Mouse (Mus musculus): ENCODE measurements around the gene Zyg11a.

Gene Zyg11a

GRCm38 (mm10) chr4:108217332-108218179 lies at the start of gene Zyg11a:
Gene Zyg11a (minus strand): TSS chr4:108218048.
- no peaks in the 10 kb centered on the region; the same call in 1 of the 2 replicates for H3K27me3 ChIP-seq (ENCODE audit: control insufficient read depth, insufficient read depth, low read length, poor library complexity, severe bottlenecking)
- DNase-seq (ENCODE audit: low read depth, low spot score) = peak; percentile 52
- H3K36me3 ChIP-seq (ENCODE audit: control insufficient read depth, insufficient read depth, low read length, poor library complexity, severe bottlenecking) = no peaks in the 10 kb centered on the region

DNA sequence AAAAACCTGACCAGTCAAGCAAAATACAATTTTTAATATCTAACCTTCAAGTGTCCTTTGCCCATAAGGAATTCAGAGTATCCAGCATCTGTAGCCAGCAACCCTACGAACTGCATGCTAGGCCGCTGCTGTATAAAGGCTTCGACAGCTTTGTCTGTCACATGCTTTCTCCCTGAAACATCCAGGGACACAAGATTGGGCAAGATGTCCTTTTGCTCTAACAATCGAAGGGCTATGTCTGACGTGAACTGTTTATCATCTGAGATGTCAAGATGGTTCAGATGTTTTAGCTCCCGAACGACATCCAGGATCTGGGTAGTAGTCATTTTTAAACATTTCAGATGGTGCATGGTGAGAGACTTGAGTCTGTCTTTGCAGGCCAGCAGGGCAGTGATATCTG lies 47.9 kb upstream of the Zyg11a start:
- no peaks in the 10 kb centered on the region for H3K27me3 ChIP-seq (ENCODE audit: control insufficient read depth, insufficient read depth, low read length, poor library complexity, severe bottlenecking)
- DNase-seq (ENCODE audit: low read depth, low spot score) = no peak
- peaks cover 3% of the 10 kb centered on the region; the same call in 1 of the 2 replicates for H3K36me3 ChIP-seq (ENCODE audit: control insufficient read depth, insufficient read depth, low read length, poor library complexity, severe bottlenecking)

- DNase-seq (ENCODE audit: low read depth, low spot score) = peak; percentile 29
- Histone ChIP-seq H3K36me3 (ENCODE audit: control insufficient read depth, insufficient read depth, low read length, poor library complexity, severe bottlenecking) (peaks cover 6% of the 10 kb centered on the region), H3K27me3 (ENCODE audit: control insufficient read depth, insufficient read depth, low read length, poor library complexity, severe bottlenecking) (no peaks in the 10 kb centered on the region)
Measured at GRCm38 (mm10) chr4:108253317-108253716, 35.5 kb upstream of the Zyg11a start.

DNA sequence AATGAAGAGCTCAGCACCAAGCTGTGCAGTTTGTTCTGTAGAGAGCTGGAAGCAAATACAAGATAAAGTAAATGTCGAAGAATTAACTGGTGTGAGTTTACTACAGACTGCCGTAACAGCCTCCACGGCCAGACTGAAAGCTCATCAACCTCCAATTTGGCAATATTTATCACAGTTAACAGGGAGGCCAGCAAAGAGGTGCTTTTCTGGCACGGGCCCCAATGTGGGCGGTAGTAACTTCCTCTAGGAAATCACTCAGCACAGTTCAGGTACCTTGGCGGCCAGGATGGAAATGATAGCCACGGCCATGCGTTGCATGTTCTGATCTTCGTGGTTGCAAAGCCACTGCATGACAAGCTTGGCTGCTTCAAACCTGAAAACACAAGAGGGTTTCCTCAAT lies 32.7 kb upstream of the Zyg11a start:
- Histone ChIP-seq H3K27me3 (ENCODE audit: control insufficient read depth, insufficient read depth, low read length, poor library complexity, severe bottlenecking) (no peaks in the 10 kb centered on the region), H3K36me3 (ENCODE audit: control insufficient read depth, insufficient read depth, low read length, poor library complexity, severe bottlenecking) (peaks cover 3% of the 10 kb centered on the region; the same call in 1 of the 2 replicates)
- DNase-seq (ENCODE audit: low read depth, low spot score) = no peak

DNA sequence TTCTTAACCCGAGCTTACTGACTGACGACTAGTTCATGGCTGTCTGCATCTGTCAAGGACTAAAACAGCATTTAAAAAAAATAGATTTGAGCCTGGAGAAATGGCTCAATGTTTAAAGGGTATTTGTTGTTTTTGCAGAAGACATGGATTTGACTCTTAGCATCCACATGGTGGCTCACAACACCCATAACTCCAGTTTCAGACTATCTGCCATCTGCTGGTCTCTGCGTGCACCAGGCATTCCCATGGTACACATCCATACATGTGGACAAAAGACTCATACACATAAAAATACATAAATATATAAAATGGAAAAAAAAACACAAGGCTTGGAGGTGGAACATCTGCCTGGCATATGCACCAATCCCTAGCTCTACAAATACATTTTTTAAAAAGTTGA lies 31.5 kb upstream of the Zyg11a start:
- DNase-seq (ENCODE audit: low read depth, low spot score) = no peak
- Histone ChIP-seq H3K36me3 (ENCODE audit: control insufficient read depth, insufficient read depth, low read length, poor library complexity, severe bottlenecking) (peaks cover 3% of the 10 kb centered on the region; the same call in 1 of the 2 replicates), H3K27me3 (ENCODE audit: control insufficient read depth, insufficient read depth, low read length, poor library complexity, severe bottlenecking) (no peaks in the 10 kb centered on the region)

DNA sequence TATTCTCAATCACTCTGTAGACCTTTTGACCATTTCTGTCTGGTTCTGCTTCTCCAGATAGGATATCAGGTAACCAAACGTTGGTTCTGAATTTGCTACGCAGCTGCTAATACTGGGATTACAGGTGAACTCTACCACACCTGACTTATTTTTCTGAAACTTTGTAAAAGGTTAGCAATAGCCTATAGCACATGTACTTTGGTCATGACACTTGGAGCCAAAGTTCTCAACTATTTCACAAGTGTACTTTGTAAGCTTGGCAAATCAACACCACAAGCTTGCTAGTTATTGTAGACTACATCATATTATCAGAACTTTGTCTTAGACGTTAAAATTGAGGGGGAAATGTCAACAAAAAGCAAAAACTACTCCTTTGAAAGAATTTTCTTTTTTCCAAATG lies 15.8 kb upstream of the Zyg11a start:
- no peaks in the 10 kb centered on the region for H3K27me3 ChIP-seq (ENCODE audit: control insufficient read depth, insufficient read depth, low read length, poor library complexity, severe bottlenecking)
- DNase-seq (ENCODE audit: low read depth, low spot score) = no peak

DNA sequence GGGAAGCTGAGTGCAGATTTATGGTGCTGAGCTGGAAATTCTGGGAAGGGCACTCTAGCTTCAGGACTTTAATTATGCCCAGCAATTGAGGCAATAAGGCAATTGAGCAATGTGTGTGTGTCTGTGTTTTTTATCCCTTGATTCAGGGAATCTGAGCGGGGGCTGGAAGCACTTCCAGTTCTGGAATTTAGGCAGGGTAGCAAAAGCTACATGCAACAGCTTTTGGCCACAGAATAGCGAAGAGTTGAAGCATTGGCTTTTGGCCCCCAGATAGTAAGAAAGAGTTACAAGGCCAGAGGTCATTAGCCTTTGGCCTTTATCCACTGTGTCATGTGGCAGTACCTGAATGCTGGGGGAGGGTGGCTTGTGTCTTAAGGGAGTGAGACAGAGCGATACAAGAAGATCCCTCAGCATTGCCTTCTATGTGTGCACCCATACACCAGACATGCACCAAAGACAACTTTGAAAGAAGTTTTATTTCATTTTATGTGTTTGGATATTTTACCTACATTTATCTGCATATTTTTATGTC lies 7.6 kb upstream of the Zyg11a start:
- Histone ChIP-seq H3K36me3 (ENCODE audit: control insufficient read depth, insufficient read depth, low read length, poor library complexity, severe bottlenecking) (no peaks in the 10 kb centered on the region), H3K27me3 (ENCODE audit: control insufficient read depth, insufficient read depth, low read length, poor library complexity, severe bottlenecking) (no peaks in the 10 kb centered on the region)
- no peak for DNase-seq (ENCODE audit: low read depth, low spot score)

More for the DNA sequence above, 15.8 kb upstream of the Zyg11a start:
- peaks cover 6% of the 10 kb centered on the region; the same call in 1 of the 2 replicates for H3K36me3 ChIP-seq (ENCODE audit: control insufficient read depth, insufficient read depth, low read length, poor library complexity, severe bottlenecking)

DNA sequence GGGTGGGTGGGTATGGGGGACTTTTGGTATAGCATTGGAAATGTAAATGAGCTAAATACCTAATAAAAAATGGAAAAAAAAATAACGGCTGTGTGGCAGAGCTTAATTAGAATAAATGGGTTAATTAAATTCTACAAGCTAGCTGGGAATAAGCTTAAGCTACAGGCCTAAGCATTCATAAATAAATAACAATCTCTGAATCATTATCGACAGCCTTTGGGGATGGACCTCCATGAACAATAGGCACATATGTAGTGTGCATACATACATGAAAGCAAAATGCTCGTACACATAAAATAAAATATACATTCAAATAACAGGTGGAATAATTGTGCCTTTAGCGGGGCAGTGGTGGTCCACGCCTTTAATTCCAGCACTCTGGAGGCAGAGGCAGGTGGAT lies 4.7 kb upstream of the Zyg11a start:
- H3K36me3 ChIP-seq (ENCODE audit: control insufficient read depth, insufficient read depth, low read length, poor library complexity, severe bottlenecking) = no peaks in the 10 kb centered on the region
- no peak for DNase-seq (ENCODE audit: low read depth, low spot score)
- no peaks in the 10 kb centered on the region; the same call in 1 of the 2 replicates for H3K27me3 ChIP-seq (ENCODE audit: control insufficient read depth, insufficient read depth, low read length, poor library complexity, severe bottlenecking)

- no peaks in the 10 kb centered on the region for H3K36me3 ChIP-seq (ENCODE audit: control insufficient read depth, insufficient read depth, low read length, poor library complexity, severe bottlenecking)
- H3K27me3 ChIP-seq (ENCODE audit: control insufficient read depth, insufficient read depth, low read length, poor library complexity, severe bottlenecking) = no peaks in the 10 kb centered on the region; the same call in 1 of the 2 replicates
Measured at GRCm38 (mm10) chr4:108219019-108219418, 1.2 kb upstream of the Zyg11a start.

DNA sequence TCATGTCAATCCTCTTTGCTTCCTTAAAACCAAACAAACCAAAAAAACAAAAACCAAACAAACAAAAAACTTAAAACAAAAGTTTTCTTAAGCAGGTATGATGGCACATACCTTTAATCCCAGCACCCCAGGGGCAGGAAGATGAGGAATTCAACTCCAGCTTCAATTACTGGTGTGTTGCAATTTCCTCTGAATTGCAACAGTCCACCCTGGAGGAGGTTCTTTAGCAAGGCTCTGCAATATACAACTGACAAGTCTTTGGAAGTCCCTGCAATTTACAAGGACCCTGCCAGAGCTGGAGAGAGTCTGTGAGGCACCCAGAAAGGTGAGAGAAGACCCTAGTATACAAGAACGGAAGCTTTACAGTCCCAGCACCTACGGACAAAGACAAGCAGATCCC lies 4.8 kb downstream of the Zyg11a start:
- DNase-seq (ENCODE audit: low read depth, low spot score) = no peak
- Histone ChIP-seq H3K36me3 (ENCODE audit: control insufficient read depth, insufficient read depth, low read length, poor library complexity, severe bottlenecking) (no peaks in the 10 kb centered on the region), H3K27me3 (ENCODE audit: control insufficient read depth, insufficient read depth, low read length, poor library complexity, severe bottlenecking) (no peaks in the 10 kb centered on the region; the same call in 1 of the 2 replicates)

More at GRCm38 (mm10) chr4:108219019-108219418, 1.2 kb upstream of the Zyg11a start:
- DNase-seq (ENCODE audit: low read depth, low spot score) = no peak

DNA sequence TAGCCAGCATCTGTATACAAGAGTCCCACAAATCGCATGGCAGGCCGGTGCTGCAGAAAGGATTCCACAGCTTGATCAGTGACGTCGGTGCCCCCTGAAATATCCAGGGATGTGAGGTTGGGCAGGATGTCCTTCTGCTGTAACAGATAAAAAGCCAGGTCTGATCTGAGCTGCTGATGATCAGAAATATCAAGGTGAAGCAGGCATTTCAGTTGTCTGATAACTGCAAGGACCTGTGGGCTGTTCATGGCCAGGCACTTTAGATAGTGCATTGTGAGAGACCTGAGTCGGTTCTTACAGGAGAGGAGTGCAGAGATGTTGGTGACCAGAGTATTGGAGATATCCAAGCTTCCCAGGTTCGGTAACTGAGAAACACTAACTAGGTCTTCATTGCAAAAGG lies 13.2 kb downstream of the Zyg11a start:
- H3K27me3 ChIP-seq (ENCODE audit: control insufficient read depth, insufficient read depth, low read length, poor library complexity, severe bottlenecking) = no peaks in the 10 kb centered on the region
- no peaks in the 10 kb centered on the region for H3K36me3 ChIP-seq (ENCODE audit: control insufficient read depth, insufficient read depth, low read length, poor library complexity, severe bottlenecking)
- no peak for DNase-seq (ENCODE audit: low read depth, low spot score)

- DNase-seq (ENCODE audit: low read depth, low spot score) = no peak
- Histone ChIP-seq H3K27me3 (ENCODE audit: control insufficient read depth, insufficient read depth, low read length, poor library complexity, severe bottlenecking) (no peaks in the 10 kb centered on the region), H3K36me3 (ENCODE audit: control insufficient read depth, insufficient read depth, low read length, poor library complexity, severe bottlenecking) (no peaks in the 10 kb centered on the region)
Measured at GRCm38 (mm10) chr4:108199236-108199635, 18.6 kb downstream of the Zyg11a start.

DNA sequence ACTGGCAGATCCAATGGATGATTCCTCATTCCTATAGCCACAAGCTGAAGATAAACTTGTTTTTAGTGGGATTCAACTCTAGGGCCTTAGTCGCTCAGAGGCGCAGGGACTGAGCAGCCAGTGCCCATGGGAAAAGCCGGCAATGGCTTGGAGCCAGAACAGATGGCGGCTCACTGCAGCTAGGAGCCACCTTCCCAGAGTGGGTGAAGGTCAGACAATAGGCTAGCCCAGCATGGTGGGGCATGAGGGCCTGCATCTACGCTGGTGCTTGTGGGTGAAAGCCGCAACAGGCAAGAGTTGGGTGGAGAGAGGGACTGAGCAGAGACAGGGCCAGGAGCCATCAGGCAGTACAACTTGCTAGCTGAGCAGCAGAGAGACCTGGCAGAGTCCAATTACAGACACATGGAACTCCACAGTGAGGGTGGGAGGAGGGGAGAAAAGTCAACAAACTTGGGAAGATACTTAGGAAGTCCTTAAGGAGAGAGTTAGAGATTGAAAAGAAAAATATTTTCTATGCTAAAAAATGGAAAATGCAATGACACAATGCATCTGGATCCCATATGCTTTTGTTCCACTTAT lies 21.5 kb downstream of the Zyg11a start:
- no peak for DNase-seq (ENCODE audit: low read depth, low spot score)
- no peaks in the 10 kb centered on the region for H3K36me3 ChIP-seq (ENCODE audit: control insufficient read depth, insufficient read depth, low read length, poor library complexity, severe bottlenecking)
- H3K27me3 ChIP-seq (ENCODE audit: control insufficient read depth, insufficient read depth, low read length, poor library complexity, severe bottlenecking) = no peaks in the 10 kb centered on the region

DNA sequence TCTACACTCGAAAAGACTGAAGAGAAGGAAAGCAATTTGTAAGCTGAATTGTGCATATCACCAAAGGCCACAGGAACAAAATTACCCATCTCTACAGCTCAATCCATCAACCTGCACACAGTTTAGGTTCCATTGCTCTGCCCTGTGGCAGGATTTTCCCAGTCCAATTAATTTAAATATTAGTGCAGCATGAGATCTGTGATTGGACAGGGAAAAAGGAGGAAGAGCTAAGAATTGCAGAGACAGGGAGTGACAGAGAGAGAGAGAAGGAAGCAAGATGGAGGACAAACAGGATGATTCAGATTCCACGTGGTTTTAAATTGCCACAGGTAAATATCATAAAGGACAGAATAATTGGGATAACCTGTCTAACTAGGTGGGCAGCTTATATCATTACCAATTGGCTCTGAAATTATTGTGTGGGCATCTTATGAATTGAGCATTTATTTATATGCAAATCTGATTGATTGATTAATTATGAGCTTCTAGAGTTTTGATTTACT lies 25.0 kb downstream of the Zyg11a start:
- no peak for DNase-seq (ENCODE audit: low read depth, low spot score)
- no peaks in the 10 kb centered on the region for H3K27me3 ChIP-seq (ENCODE audit: control insufficient read depth, insufficient read depth, low read length, poor library complexity, severe bottlenecking)
- no peaks in the 10 kb centered on the region for H3K36me3 ChIP-seq (ENCODE audit: control insufficient read depth, insufficient read depth, low read length, poor library complexity, severe bottlenecking)

GRCm38 (mm10) chr4:108182278-108182677 lies 35.6 kb downstream of the Zyg11a start:
- no peaks in the 10 kb centered on the region for H3K27me3 ChIP-seq (ENCODE audit: control insufficient read depth, insufficient read depth, low read length, poor library complexity, severe bottlenecking)
- H3K36me3 ChIP-seq (ENCODE audit: control insufficient read depth, insufficient read depth, low read length, poor library complexity, severe bottlenecking) = no peaks in the 10 kb centered on the region
- DNase-seq (ENCODE audit: low read depth, low spot score) = no peak

Data from splenic B cell, adult 2 months (primary cell).